Mouse (Mus musculus) adrenal gland, postnatal 14 days (tissue): ENCODE results near the gene Man2c1. TPM values are rescaled to one million over a fixed set of nuclear protein-coding genes. Genes with fewer than 3 reads are reported as not detected.

Experiments
- DNase-seq: peaks from one replicate; pipeline ENCODE4 v3.0.0; 2021; ENCODE audit warnings: mixed read lengths
- long read RNA-seq, 2 experiments: library from polyadenylated mRNA; stranded (forward); transcript quantifications; one replicate each; pipeline ENCODE4 v2.0.0; 2021
- total RNA-seq: library from RNA; stranded (reverse); gene quantifications from 2 replicates; pipeline ENCODE4 v1.2.3, GENCODE M21; 2021

Man2c1 gene
- 97.2 and 118 TPM in 2 replicates for total RNA-seq
- long read RNA-seq, experiment 1, transcript Man2c1-211 (26 exons, 3,820 nt): major isoform, 55 of 78 reads
- long read RNA-seq, experiment 1, partial matches to known transcripts: 11 of 78 reads
- long read RNA-seq, experiment 1, other reads (novel, unspliced or antisense): 11 of 78 reads
- long read RNA-seq, experiment 2, transcript Man2c1-211 (26 exons, 3,820 nt): major isoform, 42 of 60 reads
- long read RNA-seq, experiment 2, partial matches to known transcripts: 8 of 60 reads
- long read RNA-seq, experiment 2, other reads (novel, unspliced or antisense): 9 of 60 reads

- peak; percentile 96 for DNase-seq
These were observed at the start of gene Man2c1 for GRCm38 (mm10) chr9:57130577-57131433. TSS of gene Man2c1 (plus strand) at chr9:57130690.

GRCm38 (mm10) chr9:57082236-57082635 lies 48.3 kb upstream of the Man2c1 start:
- DNase-seq: no peak

DNA sequence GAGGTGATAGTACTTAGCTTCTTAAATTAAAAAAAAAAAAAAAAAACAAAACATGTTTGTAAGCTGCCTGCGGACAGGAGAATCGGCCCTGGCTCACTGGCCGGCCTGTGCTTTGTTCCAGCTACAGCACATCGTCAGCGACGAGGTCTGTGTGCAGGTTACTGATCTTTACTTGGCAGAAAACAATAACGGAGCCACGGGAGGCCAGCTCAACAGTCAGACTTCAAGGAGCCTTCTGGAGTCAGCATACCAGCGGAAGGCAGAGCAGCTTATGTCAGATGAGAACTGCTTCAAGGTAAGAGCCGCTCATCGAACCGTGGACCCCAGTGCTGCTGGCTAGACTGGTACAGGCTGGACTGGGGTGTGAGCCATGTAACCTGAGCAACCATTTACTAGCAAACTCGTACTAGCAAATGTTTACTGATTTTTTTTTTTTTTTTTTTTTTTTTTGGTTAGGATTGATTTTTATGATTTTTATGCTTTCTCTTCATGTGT lies 13.2 kb upstream of the Man2c1 start:
- no peak for DNase-seq

GRCm38 (mm10) chr9:57129641-57130040 lies 849 bp upstream of the Man2c1 start:
- no peak for DNase-seq

DNA sequence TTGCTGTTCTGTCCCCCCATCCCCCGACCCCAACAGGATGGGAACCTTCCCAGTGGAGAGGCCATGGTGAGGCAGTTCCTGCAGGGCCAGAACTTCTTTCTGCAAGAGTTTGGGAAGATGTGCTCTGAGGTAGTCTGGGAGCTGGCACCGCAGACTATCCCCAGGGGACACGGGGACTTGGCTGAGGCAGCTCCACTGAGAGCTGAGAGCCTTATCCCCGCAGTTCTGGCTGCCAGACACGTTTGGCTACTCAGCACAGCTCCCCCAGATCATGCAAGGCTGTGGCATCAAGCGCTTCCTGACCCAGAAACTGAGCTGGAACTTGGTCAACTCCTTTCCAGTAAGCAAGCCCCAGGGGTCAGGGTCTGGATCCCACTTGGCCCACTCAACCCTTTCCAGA lies 6.8 kb downstream of the Man2c1 start:
- peak; percentile 79 for DNase-seq

DNA sequence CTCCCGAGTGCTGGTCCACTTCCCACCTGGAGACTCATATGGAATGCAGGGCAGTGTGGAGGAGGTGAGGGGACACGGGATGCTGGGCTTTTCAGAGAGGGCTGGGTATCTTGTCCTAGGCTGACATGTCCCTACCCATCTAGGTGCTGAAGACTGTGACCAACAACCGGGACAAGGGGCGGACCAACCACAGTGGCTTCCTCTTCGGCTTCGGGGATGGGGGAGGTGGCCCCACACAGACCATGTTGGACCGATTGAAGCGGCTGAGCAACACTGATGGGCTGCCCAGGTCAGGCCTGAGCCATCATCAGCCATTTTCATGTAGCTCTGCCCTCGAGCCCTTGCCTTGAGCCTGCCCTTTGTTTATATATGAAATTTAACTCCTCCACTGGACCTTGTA lies 7.3 kb downstream of the Man2c1 start:
- no peak for DNase-seq

GRCm38 (mm10) chr9:57138507-57138906 lies 8.0 kb downstream of the Man2c1 start:
- no peak for DNase-seq

GRCm38 (mm10) chr9:57139110-57139509 lies 8.6 kb downstream of the Man2c1 start:
- no peak for DNase-seq

DNA sequence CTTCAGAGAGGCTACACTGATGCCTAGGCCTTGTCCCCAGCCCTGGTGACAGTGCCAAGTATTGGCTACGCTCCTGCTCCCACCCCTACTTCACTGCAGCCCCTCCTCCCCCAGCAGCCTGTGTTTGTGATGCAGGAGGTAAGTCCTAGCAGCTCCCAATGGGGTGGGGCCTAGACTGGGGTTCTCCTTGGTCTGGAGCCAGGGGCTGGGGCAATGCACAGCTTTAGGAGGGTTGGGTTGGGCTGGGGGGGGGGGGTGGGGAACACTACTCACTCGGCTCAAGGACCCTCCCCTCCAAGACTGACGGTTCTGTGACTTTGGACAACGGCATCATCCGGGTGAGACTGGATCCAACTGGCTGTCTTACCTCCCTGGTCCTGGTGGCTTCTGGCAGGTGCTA lies 9.1 kb downstream of the Man2c1 start:
- no peak for DNase-seq

GRCm38 (mm10) chr9:57141417-57142353 lies 11.2 kb downstream of the Man2c1 start:
- DNase-seq: no peak

- no peak for DNase-seq
These were observed 12.7 kb downstream of the Man2c1 start for GRCm38 (mm10) chr9:57143212-57143611.

GRCm38 (mm10) chr9:57144830-57145229 lies 14.3 kb downstream of the Man2c1 start:
- DNase-seq: no peak

- DNase-seq: no peak
These were observed 16.1 kb downstream of the Man2c1 start for GRCm38 (mm10) chr9:57146451-57147066.

- peak; percentile 44 for DNase-seq
These were observed 17.0 kb downstream of the Man2c1 start for GRCm38 (mm10) chr9:57147205-57148143.

DNA sequence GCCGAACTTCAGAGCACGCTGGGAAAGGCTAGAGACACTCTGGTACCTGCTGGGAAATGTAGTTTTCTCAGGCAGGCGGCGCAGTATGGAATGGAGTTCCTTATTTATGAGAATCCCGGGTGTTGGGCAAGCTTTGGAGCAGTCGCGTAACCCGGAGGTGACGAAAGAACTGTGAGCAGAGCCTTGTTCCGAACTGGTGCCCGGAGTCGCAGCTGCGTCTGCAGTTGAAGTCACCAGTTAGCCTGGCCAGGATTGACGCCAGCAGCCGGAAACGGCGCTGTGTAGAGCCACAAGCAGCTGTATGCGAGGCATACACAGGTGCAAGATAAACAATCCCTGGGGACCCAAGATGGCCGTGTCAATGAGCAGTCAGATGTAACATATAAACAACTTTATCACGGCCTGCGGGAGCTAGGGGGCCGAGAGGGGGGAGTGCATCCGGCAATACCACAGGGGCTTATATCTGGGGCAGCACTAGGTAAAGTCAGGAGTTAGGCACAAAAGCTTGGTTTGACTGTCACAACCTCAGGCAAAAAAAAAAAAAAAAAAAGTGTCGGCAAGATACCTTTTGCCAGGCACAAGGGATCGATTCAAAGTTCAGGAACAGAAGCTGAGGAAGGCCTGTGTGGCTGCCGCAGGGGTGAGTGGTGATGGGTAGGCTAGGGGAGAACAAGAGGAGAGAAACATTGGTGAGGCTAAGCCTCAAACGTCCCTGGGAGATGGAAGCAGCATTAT lies 17.8 kb downstream of the Man2c1 start, which contains the start of gene Neil1:
Neil1 (minus strand) TSS at position 162 of the 735 bp plus-strand sequence.
- DNase-seq: peak; percentile 88

- DNase-seq: no peak
These were observed 18.5 kb downstream of the Man2c1 start for GRCm38 (mm10) chr9:57149021-57149420.

- DNase-seq: no peak
These were observed 19.7 kb downstream of the Man2c1 start for GRCm38 (mm10) chr9:57150192-57150591.

GRCm38 (mm10) chr9:57152331-57152730 lies 21.8 kb downstream of the Man2c1 start:
- DNase-seq: no peak

- DNase-seq: no peak
These were observed 25.9 kb downstream of the Man2c1 start for GRCm38 (mm10) chr9:57156383-57156782.

DNA sequence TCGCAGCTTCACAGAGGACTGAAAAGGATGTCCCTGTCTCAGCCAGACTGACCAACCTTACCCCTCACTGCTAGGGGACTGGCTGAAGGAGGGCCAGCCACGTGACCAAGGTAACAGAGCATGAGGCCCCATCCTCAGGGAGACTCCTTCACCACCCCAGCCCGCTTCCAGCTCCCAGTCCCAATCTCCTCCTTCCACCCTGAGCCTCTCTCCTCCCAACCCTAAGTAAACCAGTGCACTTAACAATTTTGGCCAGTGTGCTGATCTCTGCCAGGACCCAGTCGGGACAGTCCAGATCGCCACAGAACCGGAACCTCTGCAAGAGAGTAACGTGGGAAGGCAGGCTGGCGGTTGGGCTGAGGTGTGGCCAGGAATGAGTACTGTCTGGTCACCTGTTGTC lies 26.3 kb downstream of the Man2c1 start:
- no peak for DNase-seq
